Mouse (Mus musculus) megakaryocyte, embryonic 14.5 days (primary cell): ENCODE results near the gene Pgm5.

Experiments used
- FLI1 ChIP-seq: IDR thresholded peaks from 2 replicates; pipeline ENCODE4 v1.6.1; 2012; ENCODE audit warnings: low read length, inconsistent platforms, mixed read lengths
- GATA1 ChIP-seq: IDR thresholded peaks from 3 replicates; pipeline ENCODE4 v1.6.1; 2012; ENCODE audit warnings: mixed read lengths, low read length, inconsistent platforms, borderline replicate concordance

GRCm38 (mm10) chr19:24783736-24784135 lies 77.9 kb downstream of the Pgm5 start:
- TF ChIP-seq FLI1 (no peak), GATA1 (no peak)
